Mouse (Mus musculus) CD4-positive, CD25-positive, alpha-beta regulatory T cell, adult 2 months (primary cell): ENCODE measurements around the gene Drd4.

Experiments
- DNase-seq: peaks from one replicate; pipeline ENCODE4 v3.0.0-alpha.2; 2012; ENCODE audit warnings: low read depth, low spot score

The Drd4 gene

GRCm38 (mm10) chr7:141335044-141335579 lies 43.3 kb downstream of the Drd4 start:
- DNase-seq, result no peak

- DNase-seq, result no peak
Measured at GRCm38 (mm10) chr7:141335682-141336081, 43.9 kb downstream of the Drd4 start.

- DNase-seq, result no peak
Measured at GRCm38 (mm10) chr7:141336296-141336695, 44.5 kb downstream of the Drd4 start.

GRCm38 (mm10) chr7:141337716-141338416 lies 46.1 kb downstream of the Drd4 start:
- no peak for DNase-seq

GRCm38 (mm10) chr7:141338576-141339131 lies 46.8 kb downstream of the Drd4 start, which contains the start of gene Eps8l2:
Gene Eps8l2 (plus strand): TSS chr7:141338880.
- peak; percentile 32 for DNase-seq

GRCm38 (mm10) chr7:141339215-141339920 lies 47.6 kb downstream of the Drd4 start:
- DNase-seq, result no peak

- DNase-seq, result no peak
Measured at GRCm38 (mm10) chr7:141340023-141340422, 48.2 kb downstream of the Drd4 start.

- DNase-seq, result no peak
Measured at GRCm38 (mm10) chr7:141340476-141340875, 48.7 kb downstream of the Drd4 start.

GRCm38 (mm10) chr7:141341689-141342226 lies 50.0 kb downstream of the Drd4 start:
- no peak for DNase-seq

- DNase-seq, result no peak
Measured at GRCm38 (mm10) chr7:141343230-141343629, 51.4 kb downstream of the Drd4 start.

GRCm38 (mm10) chr7:141343696-141344095 lies 51.9 kb downstream of the Drd4 start:
- DNase-seq, result no peak

GRCm38 (mm10) chr7:141344787-141345186 lies 53.0 kb downstream of the Drd4 start:
- DNase-seq, result peak; percentile 59
